Mouse (Mus musculus) adipocyte (in vitro differentiated cells): ENCODE measurements around the gene Adora1.
"Not testable (repeated sequence)": the region's sequence is repeated elsewhere in the genome, so short reads cannot be mapped to it uniquely, and the experiment has no call there.

Experiments
- DNase-seq: peaks from one replicate; pipeline ENCODE4 v3.0.0-alpha.2; 2016; ENCODE audit warnings: low spot score

The Adora1 gene

DNA sequence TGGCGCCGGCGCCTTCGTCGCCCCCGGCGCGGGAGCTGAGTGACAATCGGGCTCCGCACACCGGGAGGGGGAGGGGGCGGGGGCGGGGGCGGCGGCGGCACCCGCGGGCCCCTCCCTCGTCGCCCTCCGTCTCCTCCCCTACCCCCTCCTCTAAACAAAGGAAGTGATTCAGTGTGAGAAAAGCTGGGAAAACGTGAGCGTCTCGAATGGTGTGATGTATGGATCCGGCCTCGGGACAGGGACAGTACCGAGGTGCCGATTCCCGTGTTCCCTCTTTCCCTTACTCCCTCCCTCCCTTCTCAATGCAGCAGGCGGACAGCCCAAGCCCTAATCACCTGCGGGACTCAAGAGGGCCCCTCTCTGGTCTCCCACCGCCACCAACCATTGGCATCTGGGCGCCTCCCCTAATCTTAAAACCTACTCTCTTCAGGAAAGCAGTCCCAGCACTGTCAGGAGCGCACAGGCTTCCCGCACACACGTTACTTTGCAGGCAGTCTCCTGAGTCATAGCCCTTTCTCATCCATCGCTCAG is at the start of gene Adora1:
Gene Adora1, minus strand, starts transcription at position 41 of the 531 bp plus-strand sequence.
- DNase-seq = no peak

DNA sequence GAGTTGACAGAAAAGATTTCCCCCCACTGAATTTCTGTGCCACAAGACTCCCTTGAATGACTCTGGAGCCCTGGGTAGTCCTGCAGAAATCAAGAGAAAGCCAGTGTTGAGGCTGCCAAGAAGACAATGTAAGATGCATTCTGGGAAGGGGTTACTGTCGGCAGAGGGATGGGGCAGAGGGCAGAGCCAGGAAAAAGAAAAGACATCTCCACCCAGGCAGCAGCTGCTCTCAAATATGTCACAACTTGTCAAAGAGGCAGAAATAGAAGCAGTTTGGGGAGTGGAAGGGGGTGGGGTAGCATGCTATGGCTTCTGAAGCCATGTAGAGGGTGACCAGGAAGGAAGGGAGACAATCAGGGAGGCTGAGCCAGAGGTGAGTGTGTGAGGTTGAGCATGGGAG is 47.9 kb upstream of the Adora1 start:
- peak; percentile 63 for DNase-seq

DNA sequence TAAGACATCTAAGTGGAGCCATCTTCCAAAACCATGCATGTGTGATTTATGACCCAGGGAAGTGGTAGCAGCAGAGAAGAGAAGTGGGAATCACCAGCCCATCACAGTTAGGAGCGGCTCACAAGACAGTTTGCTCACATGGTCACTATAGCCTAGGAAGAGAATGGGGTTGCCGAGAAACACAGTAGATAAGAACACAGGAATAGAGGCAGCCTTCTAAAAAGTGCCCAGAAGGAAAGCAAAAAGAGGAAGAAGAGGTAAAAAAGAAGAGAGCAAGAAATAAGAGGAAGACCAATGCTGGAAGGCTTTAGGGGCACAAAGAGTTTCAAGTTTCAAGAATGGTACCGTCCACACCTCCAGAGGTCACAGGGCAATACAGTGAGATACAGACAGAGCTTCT is 47.1 kb upstream of the Adora1 start:
- no peak for DNase-seq

DNA sequence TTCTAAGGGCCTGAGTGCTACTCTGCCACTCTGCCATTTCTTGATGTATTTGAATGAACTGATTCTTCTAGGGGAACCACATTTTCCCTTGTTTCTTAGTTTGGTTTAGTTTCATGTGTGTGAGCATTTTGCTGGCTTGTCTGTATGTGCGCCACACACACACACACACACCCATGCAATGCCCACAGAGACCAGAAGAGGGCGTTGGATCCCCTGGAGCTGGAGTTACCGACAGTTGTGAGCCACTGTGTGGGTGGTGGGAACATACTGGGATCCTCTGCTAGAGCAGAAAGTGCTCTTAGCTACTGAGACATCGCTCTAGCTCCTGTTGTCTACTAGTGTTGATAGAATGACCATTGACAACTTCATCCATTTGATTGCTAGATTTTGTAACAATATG is 46.3 kb upstream of the Adora1 start:
- DNase-seq = no peak

DNA sequence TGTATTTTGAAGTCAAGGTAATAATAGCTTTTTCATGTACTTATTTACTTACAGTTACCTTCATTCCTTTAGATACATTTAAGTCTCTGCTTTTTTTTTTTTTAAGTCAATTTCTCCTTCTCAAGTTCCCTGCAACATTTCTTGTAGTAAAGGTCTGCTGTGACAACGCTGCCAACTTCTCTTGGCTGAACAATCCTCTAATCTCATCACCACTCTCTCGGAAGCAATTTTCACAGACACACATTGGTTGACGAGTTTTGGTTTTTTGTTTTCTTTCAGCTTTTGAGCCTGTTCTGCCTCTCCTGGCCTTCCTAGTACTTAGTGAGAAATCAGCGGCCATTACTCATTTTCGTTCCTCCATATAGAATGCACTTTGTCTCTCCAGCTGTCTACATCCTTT is 44.9 kb upstream of the Adora1 start:
- DNase-seq = no peak

DNA sequence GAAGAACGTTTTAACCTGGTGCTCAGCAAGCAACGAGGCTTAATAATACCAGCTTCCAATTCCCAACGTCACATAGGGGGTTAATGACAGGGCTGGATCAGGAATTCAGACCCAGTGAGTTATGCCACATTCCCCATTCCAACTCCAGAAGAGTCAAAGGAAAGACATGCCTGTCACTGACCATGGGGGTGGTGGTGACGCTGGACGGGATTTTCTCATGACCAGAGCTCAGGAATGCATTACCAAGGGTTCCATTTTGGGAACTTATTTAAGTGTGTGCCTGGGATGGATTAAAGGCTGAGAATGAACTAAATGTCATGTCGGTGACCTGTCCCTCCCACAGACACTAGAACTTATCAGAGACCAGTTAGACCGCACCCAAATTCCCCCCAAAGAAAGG is 41.6 kb upstream of the Adora1 start:
- no peak for DNase-seq

DNA sequence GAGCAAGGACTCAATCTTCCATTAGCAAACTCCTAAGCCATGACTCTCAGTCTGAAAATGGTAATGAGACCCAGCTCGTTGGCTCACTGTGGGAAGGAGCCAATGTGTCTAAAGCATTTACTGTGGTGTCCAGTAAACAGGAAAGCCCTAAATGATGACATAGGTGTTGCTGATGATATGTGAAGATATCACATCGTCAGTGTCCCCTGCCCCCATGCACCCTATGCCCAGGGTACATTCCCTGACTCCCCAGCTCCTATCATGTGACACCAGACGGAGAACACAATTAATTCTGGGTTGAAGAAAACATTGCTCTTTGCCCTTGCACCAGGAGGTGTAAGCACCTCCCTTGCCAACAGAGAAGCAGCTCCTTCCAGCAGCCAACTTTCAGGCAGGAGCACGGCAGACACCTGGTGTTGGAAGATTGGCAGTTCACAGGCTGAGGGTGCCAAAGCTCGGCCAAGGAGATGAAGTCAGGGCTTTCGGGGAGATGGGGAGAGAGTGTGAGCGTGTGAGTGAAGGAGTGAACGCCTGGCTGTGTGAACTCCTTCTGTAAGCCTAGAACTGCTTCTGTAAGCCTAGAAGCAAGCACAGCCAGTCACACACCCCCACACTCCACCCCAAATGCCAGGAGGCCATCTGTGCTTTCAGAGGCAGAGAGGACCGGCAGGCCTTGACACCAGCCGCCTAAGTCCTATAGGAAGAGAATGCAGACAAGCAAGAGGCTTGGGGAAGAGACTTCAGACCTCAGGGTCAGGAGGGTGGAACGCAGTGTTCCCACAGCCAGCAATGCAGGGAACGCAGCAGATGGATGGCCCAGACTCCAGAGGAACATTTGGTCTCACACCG is 40.6 kb upstream of the Adora1 start:
- DNase-seq = no peak

DNA sequence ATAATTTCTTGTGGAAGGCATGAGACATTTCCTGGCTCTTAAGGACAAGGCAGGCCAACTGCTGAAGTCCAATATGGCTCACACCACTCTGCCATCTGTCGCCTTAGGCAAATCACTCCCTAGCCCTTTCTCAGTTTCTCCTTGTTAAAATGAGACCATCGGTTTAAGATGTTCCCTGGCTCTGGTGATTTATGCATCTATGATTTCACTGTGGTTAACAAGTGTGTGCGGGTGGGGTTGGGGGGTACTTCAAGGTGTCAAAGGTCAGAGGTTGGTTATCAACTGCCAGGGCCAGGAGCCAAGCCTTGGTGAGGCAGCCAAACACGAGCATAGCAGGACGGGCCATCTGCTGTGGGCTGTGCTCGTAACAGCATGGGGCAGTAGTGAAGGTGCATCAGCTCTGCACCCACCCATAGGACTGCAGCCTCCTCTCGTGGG is 39.3 kb upstream of the Adora1 start:
- DNase-seq = no peak

DNA sequence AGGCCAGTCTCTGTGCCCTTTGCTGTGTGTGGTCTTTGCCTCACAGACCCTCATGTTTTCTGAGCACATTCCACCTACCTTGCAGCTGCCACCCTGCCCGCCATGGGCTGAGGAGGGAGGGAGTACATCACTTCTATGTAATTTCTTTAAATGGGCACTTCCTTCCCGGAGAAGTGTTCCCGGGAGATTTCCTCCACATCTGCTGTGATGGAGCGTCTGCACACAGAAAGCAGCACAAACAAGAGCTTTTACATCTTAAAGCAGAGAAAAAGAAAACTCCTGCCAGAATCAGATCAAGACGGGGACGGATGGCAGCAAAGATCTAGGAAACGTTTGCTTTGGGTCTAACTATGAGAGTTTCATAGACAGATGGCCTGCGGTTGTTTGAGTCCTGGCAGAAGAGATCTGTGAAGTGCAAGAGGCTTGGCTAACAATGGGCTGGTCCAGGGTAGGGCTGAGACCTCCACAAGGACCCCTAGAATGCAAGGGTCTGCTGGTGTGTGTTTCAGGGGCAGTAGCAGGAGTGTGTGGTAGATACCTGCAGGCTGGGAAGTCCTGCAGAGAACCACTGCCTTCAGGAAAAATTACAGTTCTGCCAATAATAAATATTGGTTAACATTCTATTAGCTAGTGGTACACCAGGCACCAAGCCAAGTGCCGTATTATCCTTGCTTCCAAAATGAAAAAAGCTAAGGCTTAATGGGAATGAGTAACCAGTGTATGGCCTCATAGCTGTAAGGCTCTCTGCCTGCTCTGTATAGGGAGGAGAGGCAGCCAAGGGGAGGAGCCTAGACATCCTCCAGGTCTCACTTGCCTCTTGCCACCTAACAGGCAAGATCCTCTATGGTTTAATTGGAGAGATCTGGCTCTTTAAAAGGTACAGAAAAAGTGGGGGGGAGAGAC is 38.5 kb upstream of the Adora1 start:
- no peak for DNase-seq

DNA sequence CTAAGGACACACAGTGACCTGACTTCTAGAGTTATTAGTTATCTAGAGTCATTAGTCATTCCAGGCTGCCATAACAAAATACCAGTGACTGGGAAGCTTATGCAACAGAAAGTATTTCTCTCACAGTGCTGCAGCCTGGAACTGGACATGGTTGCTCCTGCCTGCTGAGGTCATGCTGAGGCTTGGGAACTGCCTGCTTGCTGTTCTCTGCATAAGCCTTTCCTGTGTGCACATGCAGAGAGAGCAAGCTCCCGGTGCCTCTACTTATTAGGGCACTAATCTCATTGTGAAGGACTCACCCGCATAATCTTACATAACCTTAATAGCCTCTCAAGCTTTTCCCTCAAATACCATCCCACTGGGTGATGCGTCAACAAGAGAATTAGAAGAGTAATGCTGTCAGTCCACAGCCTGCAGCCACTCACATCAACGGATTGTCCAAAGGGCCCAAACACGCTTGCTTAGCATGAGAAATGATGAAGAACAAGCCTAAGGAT is 37.6 kb upstream of the Adora1 start:
- DNase-seq = no peak

DNA sequence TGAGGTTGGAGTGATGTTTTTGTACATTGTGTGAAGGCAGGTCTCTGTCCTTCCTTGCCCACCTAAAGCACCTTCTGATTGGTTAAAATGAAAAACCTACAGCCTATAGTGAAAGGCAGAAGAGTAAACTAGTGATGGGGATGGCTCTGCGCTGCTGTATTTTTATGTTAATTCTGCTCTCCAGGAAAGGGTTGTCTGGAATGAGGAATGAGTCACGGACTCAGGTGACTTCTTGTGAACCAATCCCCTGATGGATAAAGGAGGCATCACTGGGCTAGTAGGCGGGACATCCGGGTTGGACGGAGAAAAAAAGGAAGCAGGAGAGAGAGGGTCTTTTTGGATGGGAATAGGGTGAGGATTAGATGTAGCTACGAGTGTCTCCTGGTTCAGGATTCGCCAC is 34.8 kb upstream of the Adora1 start:
- no peak for DNase-seq

DNA sequence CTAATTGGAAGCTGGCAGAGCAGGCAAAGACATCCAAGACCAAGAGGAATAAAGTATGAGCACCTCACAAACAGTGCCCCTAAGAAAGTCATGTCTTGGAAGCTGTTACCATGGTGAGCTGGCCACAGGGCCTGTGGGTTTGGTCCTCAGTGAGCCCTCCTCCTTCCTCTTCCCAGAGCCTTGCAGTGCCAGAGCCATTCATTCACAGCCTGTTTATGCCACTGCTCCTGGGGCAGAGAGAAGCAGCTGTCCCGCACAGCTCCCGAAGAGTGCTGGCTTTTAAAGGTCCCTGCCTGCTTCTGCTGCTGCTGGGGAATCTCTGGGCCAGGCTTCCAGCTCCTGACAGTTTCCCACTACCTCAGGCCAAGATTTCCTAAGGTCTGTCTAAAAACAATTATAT is 30.6 kb upstream of the Adora1 start:
- DNase-seq = no peak

DNA sequence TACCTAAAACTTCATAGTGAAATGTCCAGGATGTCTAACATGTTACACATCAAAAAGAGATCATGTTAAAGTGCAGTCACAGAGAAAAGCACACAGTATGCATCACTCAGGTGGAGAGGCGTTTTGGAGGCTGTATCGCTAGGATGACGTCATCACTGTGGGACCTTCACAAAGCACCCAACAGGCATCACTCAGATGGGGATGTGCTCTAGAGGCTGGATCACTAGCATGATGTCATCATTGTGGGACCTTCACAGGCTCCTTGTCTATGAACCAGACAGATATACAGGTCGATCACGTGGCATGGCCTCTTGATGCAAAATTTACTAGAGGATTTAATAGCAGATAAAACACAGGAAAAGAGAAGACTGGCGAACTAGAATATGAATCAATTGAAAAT is 29.1 kb upstream of the Adora1 start:
- DNase-seq = no peak

DNA sequence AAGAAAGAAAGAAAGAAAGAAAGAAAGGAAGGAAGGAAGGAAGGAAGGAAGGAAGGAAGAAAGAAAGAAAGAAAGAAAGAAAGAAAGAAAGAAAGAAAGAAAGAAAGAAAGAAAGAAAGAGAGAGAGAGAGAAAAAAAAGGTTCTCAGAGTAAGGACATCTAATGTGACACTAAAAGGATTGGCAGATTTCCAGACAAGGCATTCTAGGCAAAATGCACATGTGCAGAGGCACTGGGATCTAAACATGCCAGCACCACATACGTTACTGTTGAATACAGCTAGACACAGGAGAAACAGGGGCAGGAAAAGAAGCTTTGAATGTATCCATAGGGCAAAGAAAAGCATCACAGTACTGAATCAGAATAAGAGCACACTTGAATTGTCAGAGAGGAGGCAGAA is 14.4 kb upstream of the Adora1 start:
- not testable (repeated sequence) for DNase-seq

DNA sequence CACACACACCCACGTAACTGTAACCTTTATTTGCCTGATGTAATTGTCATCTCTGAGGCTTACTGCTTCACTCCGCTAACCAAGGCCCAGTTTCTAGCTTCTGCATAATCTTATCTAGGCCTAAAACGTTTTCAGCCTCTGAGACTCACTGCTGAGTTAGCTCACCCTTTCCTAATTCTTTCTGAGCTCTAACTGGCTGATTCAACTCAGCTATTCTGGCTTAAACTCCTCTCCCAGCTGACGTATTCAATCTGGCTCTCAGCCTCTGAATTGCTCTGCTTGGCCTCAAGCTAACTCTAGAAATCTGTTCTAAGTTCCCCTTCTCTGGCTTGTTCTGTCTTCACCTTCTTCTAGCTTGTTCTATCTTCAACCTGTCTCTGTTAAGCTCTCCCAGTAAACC is 11.4 kb upstream of the Adora1 start:
- DNase-seq = peak; percentile 84

DNA sequence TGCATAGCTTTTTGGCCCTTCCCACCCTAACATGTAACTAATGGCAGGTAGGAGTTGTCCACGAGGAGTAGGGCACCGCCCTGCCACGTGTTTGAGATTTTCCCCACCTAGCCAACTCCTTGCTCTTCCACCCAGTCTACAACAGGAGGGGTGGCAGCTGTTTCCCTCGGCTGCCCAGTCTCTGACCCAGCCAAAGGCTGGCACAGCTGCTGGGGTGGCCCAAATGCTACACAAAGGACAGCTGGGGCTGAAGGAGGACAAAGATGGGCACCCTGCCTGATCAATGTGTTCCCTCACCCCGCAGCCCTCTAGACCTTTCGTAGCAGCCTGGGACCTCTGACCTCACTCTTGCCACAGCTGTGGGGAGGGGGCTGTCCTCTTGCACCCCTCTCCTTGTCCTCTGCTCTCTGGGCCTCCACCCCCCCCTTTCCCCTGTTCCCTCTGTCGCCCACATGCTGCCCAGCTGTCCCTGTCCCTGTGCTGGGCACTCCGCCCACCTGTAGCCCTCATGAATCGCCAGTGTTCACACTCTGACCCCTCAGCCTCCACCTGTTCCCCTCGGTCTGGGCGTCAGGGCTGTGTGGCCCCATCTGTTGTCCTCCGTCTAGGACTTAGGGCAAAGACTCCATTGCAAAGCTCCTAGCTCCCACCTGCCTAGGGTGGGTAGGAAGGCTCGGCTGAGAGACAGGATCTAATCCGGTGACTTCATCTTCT is 9.9 kb upstream of the Adora1 start:
- DNase-seq = peak; percentile 38

DNA sequence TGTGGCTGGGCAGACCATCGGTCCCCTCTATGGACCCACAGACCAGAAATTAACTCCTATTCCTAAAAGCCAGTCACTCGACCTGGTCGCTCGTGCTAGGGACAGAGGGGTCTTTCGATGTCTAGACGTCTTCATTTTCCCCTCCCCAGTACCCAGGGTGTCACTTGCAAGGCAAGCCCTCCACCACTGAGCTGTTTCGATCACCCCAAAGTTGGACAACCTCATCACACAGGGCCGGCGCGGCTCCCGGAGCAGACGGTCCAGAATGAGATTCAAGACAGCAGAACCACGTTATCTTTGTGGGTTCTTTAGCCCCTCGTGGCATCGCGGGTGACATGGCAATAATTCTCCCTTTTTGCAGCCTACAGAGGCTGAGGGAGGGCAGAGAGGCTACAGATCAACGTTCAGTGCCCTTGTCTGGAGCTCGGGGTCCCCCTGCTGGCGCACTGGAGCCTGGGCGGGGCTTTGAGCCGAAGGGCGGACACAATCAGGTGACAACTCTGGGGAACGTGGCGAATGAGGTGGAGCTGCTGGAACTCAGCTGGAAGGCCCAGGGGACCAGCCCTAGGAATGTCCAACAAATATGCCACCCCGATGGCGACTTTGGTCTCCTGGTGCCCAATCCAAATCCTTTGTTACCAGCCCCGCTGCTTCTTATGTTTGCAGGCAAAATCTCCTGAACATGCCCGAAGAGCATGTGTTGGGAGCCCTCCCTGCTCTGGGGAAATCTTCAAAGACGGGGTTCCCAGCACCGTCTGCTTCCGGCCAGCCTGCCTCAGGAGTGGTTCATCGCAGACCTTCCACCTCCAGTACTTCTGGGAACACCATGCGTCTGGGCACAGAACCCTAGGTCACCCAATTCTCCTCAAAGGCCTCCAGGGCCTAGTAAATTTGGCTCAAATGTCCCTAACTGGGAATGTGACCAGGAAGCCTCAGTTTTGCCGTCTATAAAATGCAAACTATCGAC is 9.0 kb upstream of the Adora1 start:
- DNase-seq = peak; percentile 75

DNA sequence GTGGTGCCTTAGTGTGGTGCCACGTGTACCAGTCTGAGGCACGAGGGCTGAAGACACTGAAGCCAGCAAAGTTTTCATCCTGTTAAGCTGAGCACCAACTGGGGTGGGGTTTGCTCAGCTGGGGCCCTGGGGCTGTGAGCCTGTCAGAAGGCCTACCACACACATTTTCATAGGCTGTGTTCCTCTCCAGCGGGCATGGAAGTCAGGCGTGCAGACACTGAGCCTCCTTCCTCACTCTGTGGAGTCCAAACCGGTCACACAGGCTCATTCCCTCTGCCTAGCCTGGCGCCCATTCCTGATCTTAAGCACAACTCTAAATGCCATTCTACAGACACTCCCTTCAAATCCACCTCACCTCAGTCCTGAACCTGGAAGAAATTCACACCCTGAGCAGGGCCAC is 8.3 kb upstream of the Adora1 start:
- no peak for DNase-seq

DNA sequence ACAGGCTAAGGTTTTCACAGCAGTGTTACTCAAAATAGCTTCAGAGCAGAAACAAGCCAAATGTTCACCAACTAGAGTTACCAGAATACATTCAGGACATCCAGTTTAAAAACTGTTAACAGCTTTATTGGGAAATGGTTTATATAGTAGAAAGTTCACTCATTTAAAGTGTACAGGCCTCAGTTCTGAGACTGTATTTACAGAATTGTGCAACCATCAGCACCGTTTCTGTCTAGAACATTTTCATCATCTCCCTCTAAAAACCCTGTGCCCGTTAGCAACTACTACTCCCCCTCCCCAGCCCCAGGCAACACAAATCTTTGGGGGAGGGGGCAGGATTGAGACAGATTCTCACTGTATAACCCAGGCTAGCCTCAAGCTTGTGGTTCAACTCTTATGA is 7.1 kb upstream of the Adora1 start:
- peak; percentile 71 for DNase-seq

DNA sequence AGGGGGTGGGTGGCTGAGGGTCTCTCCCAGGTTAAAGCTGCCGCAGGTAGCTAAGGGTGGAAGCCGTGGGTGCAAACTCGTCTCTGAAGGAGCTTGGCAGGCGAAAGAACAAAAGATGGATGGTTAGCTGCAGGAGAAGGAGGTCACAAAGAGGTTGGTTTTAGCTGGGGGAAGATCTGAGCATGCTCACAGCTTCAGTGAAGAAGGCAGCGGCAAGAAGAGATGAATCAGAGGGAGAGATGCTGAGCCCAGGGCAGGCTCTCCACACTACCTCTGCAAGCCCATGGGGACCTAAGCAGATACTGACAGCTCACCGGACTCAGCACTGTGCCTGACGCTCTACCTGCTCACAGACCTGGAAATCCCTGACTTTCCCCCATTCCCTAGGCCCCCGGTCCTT is 6.1 kb upstream of the Adora1 start:
- no peak for DNase-seq

DNA sequence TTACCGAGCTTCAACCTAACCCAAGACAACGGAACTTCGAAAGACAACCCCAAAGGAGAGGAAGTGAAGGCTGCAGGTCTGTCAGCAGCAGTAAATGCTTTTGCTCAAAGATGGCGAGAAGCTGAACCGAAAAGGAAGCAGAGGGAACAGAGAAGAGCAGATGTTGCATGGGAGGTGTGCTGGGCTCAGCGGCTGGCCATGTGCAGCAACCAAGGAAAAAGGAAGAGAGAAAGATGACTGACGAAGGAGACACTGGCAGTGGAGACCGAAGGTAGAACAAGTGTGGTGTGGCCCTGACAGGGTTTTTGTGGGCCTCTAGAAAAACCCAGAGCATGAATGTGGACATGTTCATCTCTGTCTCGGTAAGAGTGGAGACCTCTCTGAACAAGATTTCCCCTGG is 5.5 kb upstream of the Adora1 start:
- no peak for DNase-seq
